Mouse (Mus musculus) myocyte (in vitro differentiated cells): ENCODE data around the gene Eefsec.

Experiments
- MAX ChIP-seq: IDR thresholded peaks from one replicate; pipeline ENCODE4 v1.6.1; 2011; ENCODE audit warnings: low read depth, mild to moderate bottlenecking, control low read depth
- POLR2A ChIP-seq: IDR thresholded peaks from one replicate; pipeline ENCODE4 v1.6.1; 2011; ENCODE audit warnings: low read depth, mild to moderate bottlenecking, control low read depth, moderate library complexity; ENCODE audit not compliant: insufficient read length
- POLR2AphosphoS2 ChIP-seq: IDR thresholded peaks from one replicate; pipeline ENCODE4 v1.6.1; 2011; ENCODE audit warnings: low read depth, control low read depth; ENCODE audit not compliant: insufficient read length
- USF1 ChIP-seq: IDR thresholded peaks from one replicate; pipeline ENCODE4 v1.6.1; 2011; ENCODE audit warnings: low read depth, mild to moderate bottlenecking, control low read depth, moderate library complexity

GRCm38 (mm10) chr6:88369851-88370635, 76.3 kb downstream of the Eefsec start:
- TF ChIP-seq POLR2A: no peak
- TF ChIP-seq MAX: no peak
- no peak for TF ChIP-seq USF1
- no peak for TF ChIP-seq POLR2AphosphoS2
